Mouse (Mus musculus) heart, adult 2 months (tissue): ENCODE data around the gene C1galt1c1. TPM values are rescaled to one million over a fixed set of nuclear protein-coding genes. Genes with fewer than 3 reads are reported as not detected.
A peak's percentile ranks its signal among the peaks of the same experiment; 100 is the strongest.

Experiments used
- DNase-seq, 2 experiments: peaks; one replicate each; pipeline ENCODE4 v3.0.0; 2021
- H3K27ac ChIP-seq: fragments of 200-600 bp; 2 replicates; pipeline ENCODE4 v1.8.1; 2022
- H3K27me3 ChIP-seq: fragments of 200-500 bp; 2 replicates; pipeline ENCODE4 v1.6.1; 2012; ENCODE audit warnings: mild to moderate bottlenecking, low read length, inconsistent platforms, mixed read lengths; ENCODE audit not compliant: control insufficient read depth, insufficient read depth
- H3K36me3 ChIP-seq: fragments of 200-500 bp; 2 replicates; pipeline ENCODE4 v1.6.1; 2012; ENCODE audit warnings: low read length, inconsistent platforms; ENCODE audit not compliant: control insufficient read depth, insufficient read depth
- H3K4me1 ChIP-seq: fragments of 200-500 bp; 2 replicates; pipeline ENCODE4 v1.6.1; 2011; ENCODE audit warnings: low read length; ENCODE audit not compliant: control insufficient read depth, insufficient read depth
- H3K4me3 ChIP-seq: fragments of 200-600 bp; 2 replicates; pipeline ENCODE4 v1.8.1; 2022
- H3K79me2 ChIP-seq: fragments of 200-500 bp; replicated peaks from 2 replicates; pipeline ENCODE4 v1.6.1; 2012; ENCODE audit warnings: mild to moderate bottlenecking, inconsistent platforms, low read length, moderate library complexity, mixed read lengths; ENCODE audit not compliant: control insufficient read depth, insufficient read depth
- H3K9ac ChIP-seq: fragments of 200-500 bp; 2 replicates; pipeline ENCODE4 v1.6.1; 2012; ENCODE audit warnings: low read depth, mild to moderate bottlenecking, control low read depth, inconsistent platforms, low read length, mixed read lengths
- CTCF ChIP-seq: fragments of 200-600 bp; IDR thresholded peaks from 2 replicates; pipeline ENCODE4 v1.8.1; 2022; ENCODE audit warnings: antibody characterized with exemption, mild to moderate bottlenecking, moderate library complexity
- EP300 ChIP-seq: fragments of 200-500 bp; IDR thresholded peaks from 2 replicates; pipeline ENCODE4 v1.6.1; 2011; ENCODE audit warnings: low read depth, low read length, control low read depth; ENCODE audit not compliant: insufficient read depth
- POLR2A ChIP-seq: fragments of 200-500 bp; IDR thresholded peaks from 2 replicates; pipeline ENCODE4 v1.6.1; 2011; ENCODE audit warnings: mild to moderate bottlenecking, low read depth, low read length, control low read depth; ENCODE audit not compliant: insufficient read depth
- WGBS: fragments of 180-500 bp; shearing (Covaris S2); methylation state at CpG from one replicate; pipeline ENCODE4 v1.1.7; 2018; 5-methylcytosine and 5-hydroxymethylcytosine counted together
- intact Hi-C: fragments of 180-260 bp; cut with DNase I; formaldehyde crosslinking; loops from one replicate; pipeline ENCODE4 v1.15.1; 2025
- long read RNA-seq: library from polyadenylated mRNA; stranded (forward); transcript quantifications from one replicate; pipeline ENCODE4 v2.0.0, GENCODE M21; 2021
- polyA plus RNA-seq: library from polyadenylated mRNA; depleted of rRNA; stranded (reverse); fragments of >200 nt; gene quantifications from 2 replicates; pipeline ENCODE4 v1.2.3, GENCODE M21; 2012; rRNA removed
- total RNA-seq, 2 experiments: library from RNA; stranded (reverse); gene quantifications; 2 replicates each; pipeline ENCODE4 v1.2.3; 2021

Gene C1galt1c1
- total RNA-seq = 10 to 100 TPM; 11.6 to 13.1 TPM
- polyA plus RNA-seq = 6.2 and 10.3 TPM in 2 replicates
- long read RNA-seq, transcript C1galt1c1-201 (2 exons, 1,449 nt) = major isoform, 6 of 6 reads
- long read RNA-seq, partial matches to known transcripts = 0 of 6 reads
- long read RNA-seq, other reads (novel, unspliced or antisense) = 0 of 6 reads

- DNase-seq = peak; percentile 89 to 93
- WGBS = 19% methylated on average over 32 of the region's 43 CpGs
- Histone ChIP-seq H3K4me3 (peak within 1 kb of the TSS; percentile 56), H3K4me1 (peaks cover 2% of the 10 kb centered on the region), H3K36me3 (no peaks in the 10 kb centered on the region; the same call in 1 of the 2 replicates), H3K9ac (peak within 1 kb of the TSS; percentile 73), H3K27ac (peak within 1 kb of the TSS; percentile 89), H3K27me3 (no peaks in the 10 kb centered on the region), H3K79me2 (no peaks in the 10 kb centered on the region)
- TF ChIP-seq EP300 (0 out of 2 replicates have a peak, but pooled peaks have one; percentile 9), POLR2A (peak; percentile 73), CTCF (peak; percentile 23)
- intact Hi-C loops = loop anchor here (1.0 to 10.0 kb wide), 3 partner anchors 35 to 440 kb away; partner anchors contain the start of gene Mcts1
Observed at GRCm38 (mm10) chrX:38634801-38635637, at the start of gene C1galt1c1. Gene C1galt1c1 (minus strand): TSS chrX:38635087.

GRCm38 (mm10) chrX:38681972-38682371, 47.1 kb upstream of the C1galt1c1 start:
- Histone ChIP-seq H3K9ac (no peak overlapping the region), H3K27me3 (no peaks in the 10 kb centered on the region), H3K4me3 (no peak overlapping the region), H3K36me3 (no peaks in the 10 kb centered on the region), H3K4me1 (no peaks in the 10 kb centered on the region), H3K27ac (no peak overlapping the region), H3K79me2 (no peaks in the 10 kb centered on the region)
- TF ChIP-seq POLR2A (no peak), CTCF (no peak), EP300 (no peak)
- DNase-seq = no peak
- intact Hi-C loops = loop anchor here (10.0 kb wide), 1 partner anchor 1003 kb away; no protein-coding TSS in a partner anchor
- 39% methylated on average over 2 of the region's 2 CpGs for WGBS

GRCm38 (mm10) chrX:38669111-38669903, 34.4 kb upstream of the C1galt1c1 start:
- Histone ChIP-seq H3K4me1 (no peaks in the 10 kb centered on the region), H3K36me3 (no peaks in the 10 kb centered on the region), H3K79me2 (no peaks in the 10 kb centered on the region), H3K27ac (no peak overlapping the region), H3K27me3 (no peaks in the 10 kb centered on the region), H3K4me3 (no peak overlapping the region), H3K9ac (no peak overlapping the region)
- DNase-seq = no peak
- TF ChIP-seq EP300 (no peak), POLR2A (no peak), CTCF (no peak)
- intact Hi-C loops = no loop called here
- 45% methylated on average over 6 of the region's 6 CpGs for WGBS

- H3K79me2 ChIP-seq = no peaks in the 10 kb centered on the region
- DNase-seq = no peak
- no peaks in the 10 kb centered on the region for H3K4me1 ChIP-seq
- H3K9ac ChIP-seq = no peak overlapping the region
- H3K36me3 ChIP-seq = no peaks in the 10 kb centered on the region
- no peak overlapping the region for H3K4me3 ChIP-seq
- WGBS = 69% methylated on average over 4 of the region's 4 CpGs
- no peaks in the 10 kb centered on the region for H3K27me3 ChIP-seq
- TF ChIP-seq POLR2A (no peak), CTCF (no peak), EP300 (no peak)
- intact Hi-C loops = no loop called here
- no peak overlapping the region for H3K27ac ChIP-seq
Observed at GRCm38 (mm10) chrX:38656206-38656883, 21.5 kb upstream of the C1galt1c1 start.

GRCm38 (mm10) chrX:38654681-38655080, 19.8 kb upstream of the C1galt1c1 start:
- no peaks in the 10 kb centered on the region for H3K36me3 ChIP-seq
- intact Hi-C loops = no loop called here
- 80% methylated on average over 5 of the region's 5 CpGs for WGBS
- no peaks in the 10 kb centered on the region for H3K79me2 ChIP-seq
- no peak for DNase-seq
- H3K4me3 ChIP-seq = no peak overlapping the region
- peak; percentile 62 for TF ChIP-seq CTCF
- no peak for TF ChIP-seq POLR2A
- TF ChIP-seq EP300 = no peak
- H3K4me1 ChIP-seq = no peaks in the 10 kb centered on the region
- H3K9ac ChIP-seq = no peak overlapping the region
- H3K27ac ChIP-seq = no peak overlapping the region
- no peaks in the 10 kb centered on the region for H3K27me3 ChIP-seq
